Mouse (Mus musculus) ES-E14 (cell line): ENCODE measurements around the gene Slc38a10. TPM values are rescaled to one million over a fixed set of nuclear protein-coding genes. Genes with fewer than 3 reads are reported as not detected.
A peak's percentile ranks its signal among the peaks of the same experiment; 100 is the strongest.

Source experiments
- DNase-seq: peaks from one replicate; pipeline ENCODE4 v3.0.0-alpha.2; 2013; ENCODE audit warnings: low read depth, low spot score
- H3K27ac ChIP-seq: 2 replicates; pipeline ENCODE4 v1.5.1; 2012; ENCODE audit warnings: low read depth, mild to moderate bottlenecking, low read length, moderate library complexity, mixed read lengths; ENCODE audit not compliant: poor library complexity, insufficient read depth, severe bottlenecking
- H3K36me3 ChIP-seq: 2 replicates; pipeline ENCODE4 v1.6.1; 2012; ENCODE audit warnings: mild to moderate bottlenecking, low read length, moderate library complexity, mixed read lengths; ENCODE audit not compliant: control insufficient read depth, poor library complexity, insufficient read depth, severe bottlenecking
- H3K4me1 ChIP-seq, 2 experiments: fragments of 150-350 bp in 1 of 2; sonication (generic) in 1 of 2; 2 replicates each; pipeline ENCODE4 v1.6.1; 2012; ENCODE audit warnings: low read length in 2 of 2, mild to moderate bottlenecking in 1 of 2, mixed read lengths in 1 of 2; ENCODE audit not compliant: control insufficient read depth in 2 of 2, insufficient read depth in 2 of 2, poor library complexity in 1 of 2
- H3K4me3 ChIP-seq, 2 experiments: fragments of 150-350 bp in 1 of 2; sonication (generic) in 1 of 2; 2 replicates each; pipeline ENCODE4 v1.5.1; 2012; ENCODE audit warnings: low read length in 2 of 2, low read depth in 1 of 2, mild to moderate bottlenecking in 1 of 2, mixed read lengths in 1 of 2; ENCODE audit not compliant: insufficient read depth in 1 of 2, poor library complexity in 1 of 2, severe bottlenecking in 1 of 2
- H3K9ac ChIP-seq: 2 replicates; pipeline ENCODE4 v1.6.1; 2012; ENCODE audit warnings: low read depth, mild to moderate bottlenecking, low read length, mixed read lengths; ENCODE audit not compliant: poor library complexity, insufficient read depth, severe bottlenecking
- H3K9me3 ChIP-seq: fragments of 150-350 bp; sonication (generic); 2 replicates; pipeline ENCODE4 v1.6.1; 2012; ENCODE audit warnings: low read depth, mild to moderate bottlenecking, low read length; ENCODE audit not compliant: control insufficient read depth, insufficient read depth
- CHD2 ChIP-seq: IDR thresholded peaks from 2 replicates; pipeline ENCODE4 v1.6.1; 2014; ENCODE audit warnings: mild to moderate bottlenecking, low read depth, low read length, inconsistent platforms
- HCFC1 ChIP-seq: IDR thresholded peaks from 2 replicates; pipeline ENCODE4 v1.6.1; 2012; ENCODE audit warnings: low read length, inconsistent platforms, borderline replicate concordance; ENCODE audit not compliant: insufficient read depth
- MAFK ChIP-seq: IDR thresholded peaks from 2 replicates; pipeline ENCODE4 v1.6.1; 2014; ENCODE audit warnings: mild to moderate bottlenecking, low read depth, low read length, inconsistent platforms; ENCODE audit not compliant: insufficient read depth
- ZC3H11A ChIP-seq: IDR thresholded peaks from 2 replicates; pipeline ENCODE4 v1.6.1; 2012; ENCODE audit warnings: low read depth, mild to moderate bottlenecking, inconsistent platforms, low read length, borderline replicate concordance
- ZNF384 ChIP-seq: IDR thresholded peaks from 2 replicates; pipeline ENCODE4 v1.6.1; 2012; ENCODE audit warnings: low read depth, low read length, inconsistent platforms
- in situ Hi-C, 2 experiments: fragments of 600-800 bp; cut with MboI; formaldehyde crosslinking; loops; one replicate each; pipeline ENCODE4 v1.15.1; 2025; ENCODE audit warnings: low sequenced_read_pairs in 2 of 2, inconsistent platforms in 1 of 2; ENCODE audit not compliant: unreplicated experiment in 2 of 2
- total RNA-seq: library from RNA; depleted of rRNA; stranded (reverse); fragments of 300-350 nt; gene quantifications from 2 replicates; pipeline ENCODE4 v1.2.3, GENCODE M21; 2012

Slc38a10 gene
- total RNA-seq, 1 experiment: 146 TPM

DNA sequence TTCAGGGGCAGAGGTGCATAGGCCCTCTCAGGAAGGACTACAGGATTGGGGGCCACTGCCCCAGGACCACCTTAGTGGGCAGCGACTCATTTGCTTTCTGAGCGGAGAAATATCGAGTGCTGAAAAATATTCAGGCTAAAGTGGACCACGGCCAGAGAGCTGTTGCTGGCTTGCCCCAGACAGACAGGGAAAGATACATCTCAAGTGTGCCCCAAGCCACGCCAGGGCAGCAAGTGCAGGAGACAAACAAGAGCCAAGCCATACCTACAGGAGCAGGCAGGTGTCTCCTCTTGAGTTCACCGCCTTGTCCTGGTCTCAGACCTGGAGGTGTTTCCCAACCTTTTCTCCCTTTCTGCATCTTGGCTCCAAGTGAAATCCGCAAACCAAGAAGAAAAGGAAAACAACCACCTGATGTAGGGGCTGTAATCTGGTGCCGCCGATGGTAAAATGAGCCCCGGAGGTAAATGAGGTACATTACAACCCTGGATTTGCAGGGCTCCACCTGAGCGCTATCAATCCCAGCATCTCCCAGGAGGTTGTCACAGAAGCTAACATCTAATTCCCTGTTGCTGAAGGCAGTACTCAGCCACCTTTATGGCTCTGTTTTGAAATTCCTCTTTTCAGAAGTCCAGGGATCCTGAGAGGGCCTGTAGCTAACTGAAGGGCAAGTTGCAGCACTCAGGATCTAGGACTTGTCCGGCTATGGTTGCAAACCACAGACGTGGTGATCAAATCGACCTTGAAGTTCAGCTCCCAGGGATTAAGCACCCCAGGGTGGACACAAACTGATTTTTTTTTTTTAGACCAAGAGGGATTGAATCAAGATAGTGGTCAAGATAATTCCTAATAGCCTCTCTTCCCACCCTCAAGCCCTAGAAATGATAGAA is 39.6 kb upstream of the Slc38a10 start:
- Histone ChIP-seq H3K4me3 (peak overlapping the region; percentile 33 to 85; a peak in 3 of 4 replicates), H3K9me3 (no peaks in the 10 kb centered on the region), H3K36me3 (no peaks in the 10 kb centered on the region), H3K9ac (peak overlapping the region; percentile 21; the same call in 1 of the 2 replicates), H3K27ac (no peak overlapping the region), H3K4me1 (peaks cover 2 to 9% of the 10 kb centered on the region in 2 experiments)
- in situ Hi-C loops: no loop called here
- DNase-seq: no peak
- no peak for TF ChIP-seq HCFC1
- TF ChIP-seq ZNF384: no peak
- no peak for TF ChIP-seq MAFK
- no peak for TF ChIP-seq ZC3H11A
- TF ChIP-seq CHD2: no peak

DNA sequence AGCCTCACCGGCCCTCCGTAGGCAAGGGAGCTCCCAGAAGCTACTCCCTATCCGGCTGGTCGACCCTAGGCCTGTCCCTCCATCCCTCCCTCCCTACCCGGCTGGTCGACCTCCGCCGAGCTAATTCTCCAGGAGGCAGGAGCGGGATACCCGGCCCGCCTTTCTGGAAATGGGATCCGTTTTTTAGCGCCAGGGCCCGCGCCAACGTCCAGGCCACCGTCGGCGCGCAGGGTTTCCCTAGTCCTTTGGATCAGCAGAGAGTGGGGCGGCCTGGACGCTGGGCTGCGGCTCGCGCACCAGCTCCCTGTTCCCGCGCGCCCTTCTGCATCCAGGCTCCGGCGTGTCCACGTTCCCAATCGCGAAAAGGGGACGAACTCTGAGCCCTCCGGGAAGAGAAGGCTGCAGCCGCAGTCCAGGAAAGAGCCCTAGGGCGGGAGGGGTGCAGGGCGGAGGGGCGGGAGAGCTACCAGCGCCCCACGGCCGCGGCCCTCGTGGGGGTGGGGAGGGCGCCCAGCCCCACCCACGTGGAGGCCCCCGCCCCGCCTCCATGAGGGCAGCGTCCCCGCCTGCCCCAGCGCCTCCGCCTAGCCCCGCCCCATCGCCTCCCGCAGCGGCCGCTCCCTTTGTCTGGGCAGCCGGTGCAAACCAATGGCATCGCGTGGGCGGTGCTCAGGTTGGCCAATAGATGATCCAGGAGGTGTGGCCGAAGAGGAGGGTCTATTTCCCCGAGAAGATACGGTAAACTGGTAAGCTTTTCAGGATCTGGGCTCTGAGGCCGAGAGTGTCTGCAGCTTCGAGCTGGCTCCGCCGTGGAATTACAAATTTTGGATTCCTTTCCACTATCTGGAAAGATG is 38.5 kb upstream of the Slc38a10 start:
- Histone ChIP-seq H3K36me3 (no peaks in the 10 kb centered on the region), H3K9ac (peak overlapping the region; percentile 73), H3K4me1 (peaks cover 6 to 12% of the 10 kb centered on the region in 2 experiments), H3K27ac (no peak overlapping the region), H3K4me3 (peak overlapping the region; percentile 85 to 87), H3K9me3 (no peaks in the 10 kb centered on the region)
- DNase-seq: peak; percentile 94
- no peak for TF ChIP-seq MAFK
- no peak for TF ChIP-seq CHD2
- TF ChIP-seq ZC3H11A: no peak
- TF ChIP-seq HCFC1: no peak
- no peak for TF ChIP-seq ZNF384
- in situ Hi-C loops: no loop called here

DNA sequence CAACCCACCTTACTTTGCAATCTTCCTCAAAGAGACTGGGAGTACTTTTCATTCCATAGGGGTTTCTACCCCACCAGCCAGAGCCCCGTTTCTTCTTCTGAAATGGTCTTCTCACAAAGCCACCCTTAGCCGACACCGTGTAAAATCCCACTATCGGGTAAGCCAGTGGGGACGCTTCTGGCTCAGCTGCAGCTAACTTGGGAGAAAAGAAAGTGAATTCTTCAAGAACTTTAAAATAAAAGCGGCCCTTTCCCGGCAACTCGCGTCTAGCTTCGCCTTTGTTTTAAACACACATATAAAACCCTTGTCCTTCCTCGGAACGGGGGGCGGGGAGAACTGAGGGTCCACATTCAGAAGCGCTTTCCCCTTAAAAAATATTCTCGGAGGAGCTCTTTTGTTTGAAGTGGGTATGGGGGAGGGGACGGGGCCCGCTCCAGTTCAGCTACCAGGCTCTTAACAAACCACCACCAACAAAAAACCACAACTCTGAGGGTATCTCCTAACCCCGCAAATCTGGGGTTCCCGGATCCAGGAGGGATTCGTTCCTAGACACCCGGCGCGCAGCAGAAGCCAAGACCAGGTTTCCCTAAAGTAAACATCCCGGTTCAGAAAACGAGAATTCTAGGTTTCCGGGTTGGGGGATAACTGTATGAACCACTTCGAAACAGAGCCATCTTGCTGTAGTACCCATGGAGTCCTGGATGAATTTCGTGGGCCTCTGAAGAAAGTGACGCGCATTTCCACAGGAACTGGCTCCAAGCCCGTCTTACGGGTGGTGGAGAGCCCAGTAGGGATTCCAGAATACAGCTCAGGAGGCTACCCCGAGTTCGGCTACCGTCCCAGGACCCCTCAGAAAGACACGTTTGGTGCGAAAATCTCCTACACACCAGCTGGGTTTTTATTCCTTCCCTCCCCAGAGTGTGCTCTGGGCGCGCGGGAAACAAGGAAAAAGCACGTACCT is 37.6 kb upstream of the Slc38a10 start:
- Histone ChIP-seq H3K4me1 (peaks cover 15 to 16% of the 10 kb centered on the region in 2 experiments), H3K27ac (no peak overlapping the region)
- no peak for TF ChIP-seq CHD2
- no peak for TF ChIP-seq MAFK
- TF ChIP-seq ZNF384: no peak
- no peak for TF ChIP-seq ZC3H11A
- no peak for TF ChIP-seq HCFC1

DNA sequence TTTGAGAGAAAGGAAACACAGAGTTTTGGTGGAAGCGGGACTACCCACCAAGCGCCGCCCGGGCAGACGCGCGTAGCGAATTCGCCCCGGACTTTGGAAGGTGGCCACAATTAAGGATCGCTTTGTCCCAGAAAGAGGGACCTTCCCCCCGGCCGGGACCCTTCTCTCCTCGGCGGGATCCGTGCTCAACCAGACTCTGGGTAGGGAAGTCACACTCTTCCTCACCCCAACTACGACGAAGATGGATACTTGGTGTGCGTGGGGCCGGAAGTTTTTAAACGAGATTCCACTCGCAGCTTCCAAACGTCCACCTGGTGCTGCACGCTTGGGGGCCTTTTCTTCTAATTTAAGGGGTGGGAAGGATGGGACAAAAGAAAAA is 36.9 kb upstream of the Slc38a10 start:
- Histone ChIP-seq H3K36me3 (no peaks in the 10 kb centered on the region), H3K4me1 (peaks cover 20 to 21% of the 10 kb centered on the region in 2 experiments), H3K9ac (peak overlapping the region; percentile 35; the same call in 1 of the 2 replicates), H3K27ac (no peak overlapping the region), H3K9me3 (no peaks in the 10 kb centered on the region), H3K4me3 (peak overlapping the region; percentile 85 to 87)
- in situ Hi-C loops: no loop called here
- TF ChIP-seq CHD2: no peak
- TF ChIP-seq ZNF384: no peak
- no peak for DNase-seq

More for the DNA sequence above, 37.6 kb upstream of the Slc38a10 start:
- in situ Hi-C loops: no loop called here
- Histone ChIP-seq H3K4me3 (peak overlapping the region; percentile 85 to 87), H3K9me3 (no peaks in the 10 kb centered on the region), H3K36me3 (no peaks in the 10 kb centered on the region), H3K9ac (peak overlapping the region; percentile 73)
- DNase-seq: no peak
